Mouse (Mus musculus): Measurements from ENCODE around the gene Fignl1.

GRCm38 (mm10) chr11:11851957-11852505 is 43.3 kb upstream of the Fignl1 start:
- TF ChIP-seq GATA1 (IDR thresholded peaks at IDR 0.05; ENCODE audit: borderline replicate concordance, low read length) (no peak), CTCF (IDR thresholded peaks at IDR 0.05; ENCODE audit: low read depth, low read length) (no peak)
